Mouse (Mus musculus) CD4-positive helper T cell, adult 2 months (primary cell): ENCODE data around the gene Zbtb16.

Experiments used
- DNase-seq: peaks from one replicate; pipeline ENCODE4 v3.0.0-alpha.2; 2012; ENCODE audit warnings: low read depth, missing footprints, low spot score

Gene Zbtb16

DNA sequence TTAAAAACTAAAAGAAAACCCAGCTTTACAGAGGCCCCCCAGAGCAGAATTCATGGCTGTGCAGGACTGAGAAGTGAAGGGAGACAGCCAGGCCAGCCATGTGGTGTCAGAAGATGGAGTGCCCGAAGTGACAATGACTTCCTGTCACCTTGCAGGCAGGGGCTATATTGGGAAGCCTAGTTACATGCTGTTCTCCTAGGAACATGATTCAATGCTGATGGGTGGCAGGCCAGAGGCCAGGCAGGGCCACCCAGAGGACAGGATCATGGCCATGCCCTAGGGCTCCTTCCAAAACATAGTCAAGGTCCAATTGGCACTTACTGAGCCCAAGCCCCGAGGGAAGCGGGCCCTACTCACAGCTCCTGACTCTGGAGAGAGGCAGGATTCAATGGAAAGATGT is 106.6 kb downstream of the Zbtb16 start:
- DNase-seq = no peak

DNA sequence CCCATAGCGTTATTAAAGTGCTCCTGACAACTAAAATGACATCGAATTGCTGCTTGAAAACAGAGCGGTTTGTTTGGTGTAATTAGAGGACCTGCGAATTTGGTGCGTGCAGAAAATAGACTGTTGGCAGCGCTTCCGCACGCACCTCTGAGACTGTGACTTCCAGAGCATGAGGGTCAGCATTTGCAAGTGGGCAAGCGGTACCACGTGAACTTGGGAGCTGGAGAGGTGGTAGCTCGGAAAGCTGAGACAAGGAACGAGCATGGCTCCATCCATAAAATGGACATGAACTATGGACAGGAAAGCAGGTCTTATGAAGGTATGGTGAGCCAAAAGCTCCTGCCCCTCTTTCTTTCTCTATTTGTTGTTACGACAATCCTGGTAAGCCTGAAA is 107.3 kb downstream of the Zbtb16 start:
- DNase-seq = no peak

DNA sequence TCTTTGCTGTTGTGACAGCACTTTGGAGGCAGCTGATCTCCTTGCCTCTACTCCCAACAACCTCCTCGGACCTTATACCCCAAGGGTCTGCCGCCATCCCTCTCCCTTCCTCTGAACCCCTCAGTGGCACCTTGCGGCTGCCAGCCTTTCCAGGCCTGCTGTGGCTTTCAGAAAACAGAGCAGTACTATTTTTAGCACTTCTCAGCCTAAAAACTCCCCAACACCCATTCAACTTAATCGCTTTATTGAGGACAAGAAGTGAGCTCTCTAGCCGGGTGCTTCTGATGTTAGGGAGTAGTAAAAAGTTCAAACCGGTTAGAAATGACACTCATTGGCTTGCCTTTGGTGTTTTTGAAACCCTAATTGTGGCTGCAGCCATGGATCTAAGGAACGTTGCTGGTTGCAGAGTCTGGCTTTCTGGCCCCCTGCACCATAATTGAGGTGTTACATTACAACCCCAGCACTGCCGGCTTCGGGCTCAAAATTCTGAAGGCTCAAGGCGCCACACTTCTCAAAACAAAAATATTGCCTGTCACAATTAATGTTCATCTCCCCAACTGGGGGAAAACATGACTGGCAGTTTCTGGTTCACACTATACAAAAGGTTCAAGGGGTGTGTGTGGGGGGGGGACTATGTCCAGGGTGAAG is 107.8 kb downstream of the Zbtb16 start:
- no peak for DNase-seq

DNA sequence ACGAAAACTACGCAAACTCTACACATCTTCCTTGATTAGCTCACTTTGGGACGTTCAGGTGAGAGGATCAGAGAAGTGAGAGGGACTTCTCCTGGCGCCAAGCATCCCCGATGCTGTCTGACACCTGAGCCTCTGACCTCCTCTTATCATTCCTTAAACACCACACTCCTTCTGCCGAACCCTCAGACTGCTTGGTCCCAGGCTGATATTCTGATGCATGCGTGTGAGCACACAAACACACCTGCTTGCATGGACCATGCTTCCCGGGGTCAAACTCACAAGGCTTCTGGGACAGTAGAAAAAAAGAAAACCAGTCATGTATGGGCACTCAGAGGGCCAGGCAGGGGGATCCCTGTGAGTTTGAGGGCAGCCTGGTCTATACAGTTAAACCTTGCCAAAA is 109.7 kb downstream of the Zbtb16 start:
- no peak for DNase-seq

DNA sequence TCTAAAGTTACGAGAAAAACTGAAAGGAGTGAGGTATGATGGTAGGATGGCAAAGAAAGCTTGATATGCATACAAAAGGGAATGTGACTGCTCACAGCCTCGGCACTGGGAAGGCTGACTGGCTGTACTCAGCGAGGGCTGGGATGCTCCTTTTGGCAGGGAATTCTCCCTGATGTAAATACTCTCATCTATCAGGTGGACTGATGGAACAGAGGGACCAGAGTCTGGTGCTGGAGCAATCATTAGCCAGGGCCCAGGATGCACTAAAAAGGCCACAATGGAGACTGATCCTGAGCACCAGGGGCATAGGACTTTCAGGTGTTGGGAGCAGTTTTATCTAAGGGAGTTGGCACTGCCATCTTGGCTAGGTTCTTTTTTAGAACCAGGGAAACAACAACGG is 110.1 kb downstream of the Zbtb16 start:
- DNase-seq = no peak

DNA sequence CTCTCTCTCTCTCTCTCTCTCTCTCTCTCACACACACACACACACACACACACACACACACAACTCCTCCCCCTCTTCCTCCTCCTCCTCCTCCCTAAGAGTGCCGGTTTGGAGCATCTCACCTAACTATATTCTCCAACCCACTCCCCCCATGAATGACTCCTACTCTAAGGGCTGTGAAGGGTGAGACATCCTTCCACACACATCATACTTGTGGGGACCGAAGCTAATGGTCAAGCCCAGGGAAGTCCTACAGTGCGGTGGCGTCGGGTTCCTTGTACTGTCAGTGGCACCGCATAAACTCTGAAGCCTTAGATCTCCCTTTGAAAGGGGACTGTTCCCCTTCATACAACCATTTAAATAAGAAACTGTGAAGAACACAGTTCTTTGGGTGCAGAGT is 110.9 kb downstream of the Zbtb16 start:
- no peak for DNase-seq

DNA sequence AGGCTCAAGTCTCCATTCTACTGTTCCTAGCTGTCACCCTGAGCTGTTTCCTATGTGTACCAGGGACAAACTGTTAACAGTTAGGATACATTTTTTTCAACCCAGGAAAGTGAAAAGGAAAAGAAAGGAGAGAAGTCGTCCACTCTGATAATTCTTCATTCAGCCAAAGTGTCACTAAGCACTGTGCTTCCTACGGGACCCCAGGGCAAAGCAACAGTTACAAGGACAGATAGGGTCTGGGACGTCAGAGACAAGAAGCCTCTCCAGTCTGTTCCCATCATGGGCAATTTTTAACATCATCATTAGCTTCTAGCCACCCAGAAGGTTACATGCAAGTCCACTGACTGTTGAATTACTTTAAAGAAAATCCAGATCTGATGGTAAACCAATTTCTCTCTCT is 111.3 kb downstream of the Zbtb16 start:
- DNase-seq = no peak

DNA sequence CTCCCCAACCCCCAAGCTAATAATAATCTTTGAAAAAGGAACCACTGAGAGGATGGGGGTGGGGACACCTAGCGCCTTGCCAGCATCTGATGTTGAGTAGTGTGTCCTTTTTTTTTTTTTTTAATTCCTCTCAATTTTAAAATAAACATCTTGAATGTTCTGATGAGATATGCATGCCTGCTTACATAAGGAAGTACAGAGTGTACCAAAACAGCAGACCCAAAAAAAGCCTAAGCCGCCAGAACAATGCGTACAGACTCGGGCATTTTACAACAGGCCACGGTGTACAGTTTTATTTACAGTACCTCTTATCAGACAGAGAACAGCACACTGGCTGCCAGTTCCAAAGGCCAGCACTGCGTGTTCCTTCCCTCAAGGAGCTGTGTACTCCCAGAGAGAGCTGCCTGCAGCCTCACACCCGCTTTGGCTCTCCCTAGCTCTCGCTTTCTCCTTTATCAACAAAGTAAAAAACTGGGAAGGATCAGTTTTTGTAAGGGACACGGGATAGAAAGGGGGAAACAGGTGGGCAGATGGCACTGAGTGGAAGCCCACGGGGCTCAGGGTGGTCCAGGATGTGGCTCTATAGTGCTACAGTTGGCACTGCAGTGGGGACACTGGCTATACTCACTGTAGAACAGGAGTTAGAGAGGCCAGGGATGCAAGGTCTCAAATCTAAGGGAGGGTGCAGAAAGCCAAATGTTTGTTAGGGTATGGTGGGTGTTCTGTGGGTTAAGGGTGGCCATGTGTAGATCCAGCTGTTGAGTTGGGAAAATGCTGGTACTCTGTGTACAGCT is 112.3 kb downstream of the Zbtb16 start:
- no peak for DNase-seq

DNA sequence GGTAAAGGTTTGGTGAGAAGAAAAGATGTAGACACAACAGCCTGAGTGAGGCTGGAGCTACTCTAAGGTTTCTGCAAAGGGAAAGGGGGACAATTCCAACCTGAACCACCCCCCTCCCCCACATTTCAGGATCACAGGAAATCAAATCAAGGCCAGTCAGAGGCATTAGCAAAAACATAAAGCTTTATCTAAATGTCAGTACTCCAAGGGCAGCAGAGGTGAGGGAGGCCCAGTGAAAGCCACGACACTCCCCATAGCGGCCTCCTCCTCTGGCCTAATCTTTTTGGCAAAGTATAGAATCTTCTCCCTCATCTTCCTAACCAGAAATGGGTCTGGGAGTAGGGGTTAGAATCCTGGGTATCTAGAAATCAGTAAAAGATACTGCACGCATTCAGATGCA is 113.0 kb downstream of the Zbtb16 start:
- no peak for DNase-seq

DNA sequence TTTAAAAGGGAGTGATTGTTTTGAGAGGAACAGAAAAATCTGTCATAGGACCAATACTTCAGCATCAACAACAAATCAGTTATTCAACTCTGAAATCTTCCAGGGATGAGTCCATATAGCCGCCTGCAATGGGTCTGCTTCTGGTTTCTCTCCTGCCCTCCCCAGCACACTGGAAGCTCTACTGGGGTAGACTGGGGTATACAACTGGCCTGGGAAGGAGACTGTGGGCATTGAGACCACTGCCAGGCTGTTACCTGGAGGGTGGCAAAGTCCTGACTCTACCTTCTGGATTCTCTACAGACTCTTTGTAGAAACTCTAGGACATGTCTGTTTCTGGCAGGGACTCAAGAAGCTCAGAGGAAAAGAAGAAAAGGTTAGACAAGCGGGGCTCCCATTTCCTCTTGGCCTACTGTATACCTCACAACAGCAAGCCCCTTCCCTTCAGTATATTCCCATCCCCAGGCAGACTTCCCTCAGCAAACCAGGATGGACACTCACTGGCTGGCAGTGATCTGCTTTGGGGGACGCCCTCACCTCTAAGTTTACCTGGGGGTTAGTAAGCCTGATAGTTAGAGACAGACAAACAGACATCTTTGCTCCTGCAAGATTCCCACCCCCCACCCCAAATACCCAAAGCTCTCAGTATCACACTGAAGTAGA is 113.6 kb downstream of the Zbtb16 start:
- DNase-seq = no peak

DNA sequence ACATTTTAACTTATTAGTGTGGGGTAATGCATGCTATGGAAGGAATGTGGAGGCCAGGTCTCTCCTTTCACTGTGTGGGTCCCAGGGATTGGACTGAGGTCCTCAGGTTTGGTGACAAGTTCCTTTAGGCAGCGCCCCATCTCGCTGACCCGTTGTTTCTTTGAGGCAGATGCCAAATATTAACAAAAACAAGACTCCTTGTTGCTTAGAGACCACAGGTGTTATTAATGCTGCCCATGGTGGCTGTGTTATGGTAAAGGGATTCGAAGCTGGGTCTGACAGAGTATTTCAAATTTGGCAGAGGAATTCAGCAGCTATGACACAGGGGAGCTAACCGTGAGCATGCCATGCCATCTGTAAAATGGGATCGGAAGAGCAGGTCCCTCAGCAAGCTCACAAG is 114.4 kb downstream of the Zbtb16 start:
- DNase-seq = no peak

DNA sequence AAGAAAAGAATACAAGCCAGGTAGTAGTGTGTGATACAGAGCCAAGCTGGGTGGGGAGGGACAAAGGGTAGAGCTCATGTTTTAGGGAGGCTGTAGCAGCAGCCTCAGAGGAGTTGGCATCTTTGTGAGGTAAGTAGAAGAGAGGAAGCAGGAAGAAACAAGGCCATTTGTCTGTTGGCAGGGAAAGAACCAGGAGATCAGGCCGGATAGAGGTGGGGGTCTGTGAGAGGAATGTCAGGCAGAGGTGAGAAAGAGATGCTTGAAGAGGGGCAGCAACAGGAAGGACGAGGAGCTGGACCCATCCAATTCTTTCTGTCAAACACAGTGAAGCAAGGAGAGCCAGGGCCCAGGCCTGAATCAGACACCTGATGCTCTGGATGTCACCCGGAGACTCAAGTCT is 114.8 kb downstream of the Zbtb16 start:
- DNase-seq = no peak

DNA sequence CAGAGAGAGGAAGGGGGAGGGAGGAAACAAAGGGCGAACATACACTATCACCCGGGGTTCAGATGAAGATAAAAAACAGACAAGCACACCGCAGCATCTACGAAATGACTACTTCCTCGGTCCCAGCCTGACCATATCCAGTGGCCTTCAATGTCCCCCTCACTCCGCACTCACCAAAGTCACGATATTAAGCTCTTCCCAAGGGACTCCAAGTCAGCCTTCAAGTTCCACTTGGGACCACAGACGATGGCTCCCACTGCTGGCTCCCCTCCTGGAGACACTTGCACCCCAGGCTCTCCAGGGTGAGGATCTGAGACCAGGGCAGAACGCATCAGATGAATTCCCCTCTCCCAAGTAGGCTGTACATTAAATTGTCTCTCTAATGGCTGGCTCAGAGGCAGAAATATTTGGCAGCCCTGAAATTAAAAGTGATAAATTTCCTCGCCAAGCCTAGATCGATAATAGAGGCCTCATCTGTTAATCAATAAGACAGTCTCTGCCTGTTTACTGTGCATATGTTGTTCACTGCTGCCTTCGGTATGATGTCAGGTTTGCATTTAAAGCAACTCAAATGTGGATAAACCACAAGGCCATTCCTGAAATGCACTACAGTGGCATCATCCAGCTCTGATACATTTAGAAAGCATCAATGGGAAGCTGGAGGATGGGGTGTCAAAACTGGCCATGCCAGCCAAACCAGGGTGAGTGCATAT is 115.6 kb downstream of the Zbtb16 start:
- DNase-seq = no peak

DNA sequence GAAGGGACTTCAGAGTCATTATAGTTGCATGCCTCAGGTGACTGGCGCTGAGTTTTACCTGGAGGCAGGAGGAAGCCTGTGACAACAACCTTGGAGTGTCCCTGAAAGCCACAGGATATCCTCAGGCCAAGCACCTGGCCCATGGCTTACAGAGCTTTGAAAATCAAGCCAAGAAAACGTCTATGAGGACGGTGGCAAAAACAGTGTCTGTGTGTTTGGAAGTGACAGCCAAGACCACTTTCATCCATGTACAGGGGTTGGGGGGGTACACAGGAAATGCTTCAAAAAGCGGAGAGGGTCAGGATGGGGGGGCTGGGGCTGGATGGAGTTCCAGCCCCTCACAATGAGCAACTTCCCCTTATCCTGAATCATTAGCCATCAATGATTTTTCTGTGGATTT is 116.4 kb downstream of the Zbtb16 start:
- no peak for DNase-seq

DNA sequence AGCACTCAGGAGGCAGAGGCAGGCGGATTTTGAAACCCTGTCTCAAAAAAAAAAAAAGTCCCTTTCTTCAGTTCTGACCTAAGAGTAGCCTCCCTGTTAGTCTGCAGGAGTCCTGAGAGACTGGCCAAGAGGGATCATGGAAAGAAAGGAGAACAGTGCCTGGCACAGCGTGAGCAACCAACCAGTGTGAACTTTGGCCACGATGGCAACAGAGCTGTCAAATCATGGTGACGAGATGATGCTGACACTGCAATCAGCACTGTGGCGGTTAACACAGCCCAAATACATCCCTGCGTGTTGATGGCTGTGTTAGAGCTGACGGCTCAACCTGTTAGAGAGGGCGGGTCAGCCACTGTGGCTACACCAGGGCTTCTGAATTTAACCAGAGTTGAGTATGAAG is 119.5 kb downstream of the Zbtb16 start:
- no peak for DNase-seq

DNA sequence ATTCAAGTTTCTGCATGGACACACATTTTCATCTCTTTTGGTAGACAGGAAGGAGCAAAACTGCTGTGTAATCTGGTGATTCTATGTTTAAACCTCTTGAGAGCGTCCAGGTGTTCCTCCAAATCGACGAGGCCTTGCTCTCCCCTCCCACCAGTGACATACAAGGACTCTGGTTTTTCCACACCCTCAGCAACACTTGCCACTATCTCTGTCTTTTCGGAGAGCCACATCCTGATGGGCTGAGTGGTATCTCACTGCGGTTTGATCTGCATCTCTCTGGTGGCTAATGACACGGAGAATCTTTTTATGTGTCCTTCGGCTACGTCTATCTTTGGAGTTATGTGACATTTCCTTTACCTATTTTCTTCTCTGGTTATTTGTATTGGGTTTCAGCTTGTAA is 121.0 kb downstream of the Zbtb16 start:
- peak; percentile 39 for DNase-seq

DNA sequence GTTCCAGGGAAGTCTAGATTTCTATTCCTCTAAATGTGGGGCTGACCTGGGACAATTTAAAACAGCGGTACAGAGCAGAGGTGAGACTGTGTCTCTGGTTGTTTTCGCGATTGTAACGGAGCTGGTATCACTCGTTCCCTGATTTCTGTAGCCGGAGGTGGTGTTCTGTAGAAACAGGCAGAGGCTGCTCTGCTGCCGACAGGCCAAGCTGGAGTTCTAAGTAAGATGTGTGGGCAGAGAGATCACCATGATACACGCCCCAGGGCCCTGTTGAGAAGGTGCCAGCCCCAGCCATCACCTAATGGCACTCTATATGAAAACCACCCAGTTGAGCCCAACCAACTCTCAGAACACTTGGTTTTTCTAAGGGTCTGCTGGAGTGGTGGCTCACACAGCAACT is 122.2 kb downstream of the Zbtb16 start:
- no peak for DNase-seq

DNA sequence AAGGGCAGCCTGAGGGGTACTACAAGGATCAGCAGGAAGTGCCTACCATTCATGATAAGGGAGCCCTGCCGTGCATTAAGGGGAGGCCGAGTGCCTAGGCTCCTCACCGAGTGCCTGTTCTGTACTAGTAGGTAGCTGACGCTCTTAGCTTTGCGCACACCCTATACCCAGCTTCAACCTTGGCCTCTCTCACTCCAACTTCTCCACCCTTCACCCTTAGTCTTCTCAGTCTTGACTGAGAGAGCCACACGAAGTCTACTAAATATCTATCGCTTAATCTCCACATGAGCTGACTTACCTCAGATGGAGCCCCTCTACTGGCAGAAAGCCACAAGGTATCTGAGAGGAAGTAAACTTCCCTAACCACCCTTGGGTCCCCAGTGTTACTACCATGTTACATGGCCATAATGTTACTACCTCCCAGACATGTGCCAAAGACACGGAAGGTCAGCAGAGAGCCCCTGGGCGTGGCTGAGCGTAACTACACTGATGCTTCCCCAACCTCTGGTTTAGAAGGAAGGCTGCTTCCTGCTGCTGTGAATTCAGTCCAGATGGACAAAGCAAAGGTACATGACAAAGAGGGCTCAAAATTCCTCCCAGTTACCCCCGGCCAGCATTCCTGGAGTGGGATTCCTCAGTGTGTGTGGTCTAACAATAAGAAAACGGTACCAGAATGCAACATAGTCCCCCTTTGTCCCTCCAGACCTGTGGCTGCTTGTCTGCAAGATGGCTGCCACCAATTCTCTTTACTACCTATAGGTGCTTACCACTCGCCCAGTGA is 122.8 kb downstream of the Zbtb16 start:
- DNase-seq = no peak

DNA sequence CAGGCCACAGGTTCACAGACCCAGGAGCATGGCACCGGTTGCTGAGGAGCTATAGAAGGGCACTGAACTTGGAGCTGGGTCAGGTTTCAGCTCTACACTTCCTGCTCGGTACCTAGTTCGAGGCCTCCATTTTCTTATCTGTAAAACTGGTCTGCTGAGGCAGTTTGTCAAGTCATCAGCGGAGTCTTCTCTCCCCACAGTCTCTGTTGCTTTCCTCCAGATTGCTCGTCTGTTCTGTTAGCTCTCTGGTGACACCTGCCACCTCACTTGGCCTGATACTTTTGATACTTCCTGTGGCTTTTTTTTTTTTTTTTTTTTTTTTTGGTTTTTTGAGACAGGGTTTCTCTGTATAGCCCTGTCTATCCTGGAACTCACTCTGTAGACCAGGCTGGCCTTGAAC is 124.2 kb downstream of the Zbtb16 start:
- no peak for DNase-seq

DNA sequence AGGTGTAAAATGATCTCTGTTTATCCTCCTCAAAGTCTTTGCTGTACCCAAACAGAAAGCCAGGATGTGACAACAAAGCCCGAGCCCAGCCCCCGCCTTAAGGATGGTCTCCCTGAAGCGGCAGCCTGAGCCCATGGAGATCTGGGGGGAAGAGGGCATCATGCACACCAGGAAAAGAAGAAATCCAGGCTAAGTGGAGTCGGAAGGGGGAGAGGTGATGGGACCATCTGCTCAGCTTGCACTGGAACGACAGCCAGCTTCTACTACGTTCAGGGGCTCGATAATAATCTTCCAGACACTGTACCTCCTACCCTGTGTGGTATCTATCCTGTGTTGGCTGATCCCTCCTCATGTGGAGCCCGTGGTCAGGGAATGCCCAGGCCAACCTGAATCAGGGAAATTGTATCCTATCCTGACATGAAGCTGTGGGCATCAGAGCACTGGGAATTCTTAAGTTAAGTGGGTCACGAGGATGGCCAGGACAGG is 124.7 kb downstream of the Zbtb16 start:
- DNase-seq = no peak
